Mouse (Mus musculus) kidney, embryonic 16.5 days (tissue): ENCODE data around the gene Aipl1. TPM values are rescaled to one million over a fixed set of nuclear protein-coding genes. Genes with fewer than 3 reads are reported as not detected.

Experiments used
- ATAC-seq: fragments of 200-750 bp; cut with Nextera tagmentation; 2 replicates; pipeline ENCODE4 v1.8.0; 2017; ENCODE audit warnings: moderate TSS enrichment; ENCODE audit not compliant: low FRiP score, low TSS enrichment
- H3K27ac ChIP-seq: fragments of 300-500 bp; sonication (generic); 2 replicates; pipeline ENCODE4 v1.5.1; 2014; ENCODE audit warnings: low read length
- H3K27me3 ChIP-seq: fragments of 300-500 bp; sonication (generic); 2 replicates; pipeline ENCODE4 v1.6.1; 2014; ENCODE audit warnings: low read length, control low read depth, mixed read lengths; ENCODE audit not compliant: insufficient read depth
- H3K36me3 ChIP-seq: fragments of 300-500 bp; sonication (generic); 2 replicates; pipeline ENCODE4 v1.6.1; 2014; ENCODE audit warnings: low read length, control low read depth, mixed read lengths; ENCODE audit not compliant: insufficient read depth
- H3K4me1 ChIP-seq: fragments of 300-500 bp; sonication (generic); 2 replicates; pipeline ENCODE4 v1.6.1; 2014; ENCODE audit warnings: low read length, control low read depth, mixed read lengths; ENCODE audit not compliant: insufficient read depth
- H3K4me2 ChIP-seq: fragments of 300-500 bp; sonication (generic); replicated peaks from 2 replicates; pipeline ENCODE4 v1.6.1; 2014; ENCODE audit warnings: low read depth, low read length
- H3K4me3 ChIP-seq: fragments of 300-500 bp; sonication (generic); 2 replicates; pipeline ENCODE4 v1.5.1; 2014; ENCODE audit warnings: mild to moderate bottlenecking, low read length
- H3K9ac ChIP-seq: fragments of 300-500 bp; sonication (generic); replicated peaks from 2 replicates; pipeline ENCODE4 v1.6.1; 2014; ENCODE audit warnings: low read length
- H3K9me3 ChIP-seq: fragments of 300-500 bp; sonication (generic); 2 replicates; pipeline ENCODE4 v1.6.1; 2016; ENCODE audit warnings: low read length, control low read depth
- WGBS: fragments of 180-500 bp; shearing (Covaris S2); extraction: QIAGEN DNeasy Blood & Tissue Kit; methylation state at CpG from one replicate; pipeline ENCODE4 v1.1.7; 2014; 5-methylcytosine and 5-hydroxymethylcytosine counted together
- polyA plus RNA-seq: library from polyadenylated mRNA; unstranded; fragments of >200 nt; fragmentation: Nextera tagmentation; extraction: Ambion mirVana; gene quantifications from 2 replicates; pipeline ENCODE4 v1.2.1, GENCODE M21; 2015

Aipl1 gene
- polyA plus RNA-seq, 1 experiment from 2014 or later, result 0.39 TPM

DNA sequence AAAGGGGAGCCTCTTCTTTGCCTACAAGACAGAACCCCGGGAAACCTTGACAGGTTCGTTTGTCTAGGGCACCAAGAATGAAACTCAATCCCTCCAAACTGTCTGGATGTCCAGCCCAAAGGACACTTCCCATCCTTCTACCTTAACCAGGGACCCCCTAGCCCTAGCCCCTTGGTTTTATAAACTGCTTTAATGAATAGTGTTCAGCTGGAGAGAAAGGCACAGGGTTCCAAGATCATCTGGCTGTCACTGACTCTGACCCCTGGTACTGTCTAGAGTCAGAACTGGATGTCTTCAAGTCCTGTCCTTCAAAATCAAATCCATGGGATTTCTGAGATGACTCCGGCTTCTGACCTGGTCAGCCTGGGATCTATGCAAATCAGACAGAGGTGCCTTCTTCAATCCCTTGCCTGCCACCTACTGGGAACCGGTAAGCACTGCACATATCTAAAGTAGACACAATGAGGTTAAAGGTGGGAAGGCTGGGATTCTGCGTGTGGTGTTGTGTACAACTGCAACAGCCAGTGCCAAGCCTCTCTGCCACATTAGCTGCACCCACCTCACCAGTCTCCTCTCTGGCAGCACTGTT lies 13.0 kb downstream of the Aipl1 start:
- no peaks in the 10 kb centered on the region for H3K36me3 ChIP-seq
- no peak overlapping the region for H3K27ac ChIP-seq
- H3K4me2 ChIP-seq, result no peak overlapping the region
- H3K9ac ChIP-seq, result no peak overlapping the region
- WGBS, result 16% methylated on average over 5 of the region's 5 CpGs
- peaks cover 7% of the 10 kb centered on the region for H3K27me3 ChIP-seq
- H3K9me3 ChIP-seq, result no peaks in the 10 kb centered on the region
- peaks cover 6% of the 10 kb centered on the region; the same call in 1 of the 2 replicates for H3K4me1 ChIP-seq
- ATAC-seq, result peak; percentile 27; the same call in 1 of the 2 replicates
- no peak overlapping the region for H3K4me3 ChIP-seq

DNA sequence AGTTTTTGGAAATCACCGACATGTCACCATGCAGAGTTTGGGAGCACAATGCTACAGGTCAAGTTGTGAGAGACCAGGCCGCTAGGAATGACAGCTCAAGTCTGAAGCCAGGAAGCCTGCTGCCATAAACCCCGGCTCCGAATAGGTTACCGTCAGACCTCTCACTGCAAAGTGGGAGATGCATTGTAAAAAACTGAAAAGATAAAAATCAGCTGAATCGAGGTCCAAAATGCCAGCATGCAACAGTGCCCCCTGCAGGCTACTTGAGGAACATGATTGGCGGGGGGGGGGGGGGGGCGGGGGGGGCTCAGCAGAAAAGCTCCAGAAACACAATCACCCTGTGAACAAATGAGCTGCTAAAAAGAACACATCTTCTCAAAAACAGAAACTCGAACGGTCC lies 13.7 kb downstream of the Aipl1 start:
- 25% methylated on average over 9 of the region's 10 CpGs for WGBS
- ATAC-seq, result no peak
- H3K36me3 ChIP-seq, result no peaks in the 10 kb centered on the region
- peaks cover 6% of the 10 kb centered on the region; the same call in 1 of the 2 replicates for H3K4me1 ChIP-seq
- no peak overlapping the region for H3K4me2 ChIP-seq
- H3K9ac ChIP-seq, result no peak overlapping the region
- peaks cover 6% of the 10 kb centered on the region for H3K27me3 ChIP-seq
- H3K9me3 ChIP-seq, result no peaks in the 10 kb centered on the region
- H3K4me3 ChIP-seq, result no peak overlapping the region
- H3K27ac ChIP-seq, result no peak overlapping the region

DNA sequence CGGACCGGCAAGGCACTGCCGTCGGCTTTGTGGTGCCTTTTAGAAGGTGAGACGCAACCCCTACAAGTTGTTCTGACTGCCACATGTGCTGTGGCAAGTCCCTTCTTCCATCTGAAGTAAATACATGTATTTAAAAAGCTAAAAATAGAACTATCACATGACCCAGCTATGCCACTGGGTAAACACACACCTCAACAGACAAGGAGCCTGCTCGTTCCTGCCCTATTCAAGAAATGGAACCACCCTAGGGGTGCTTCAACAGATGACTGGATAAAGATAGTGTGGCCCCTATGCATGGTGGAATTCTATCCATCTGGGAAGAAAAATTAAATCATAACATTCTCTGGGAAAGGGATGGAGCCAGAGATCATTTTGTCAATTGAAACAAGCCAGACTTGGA lies 14.5 kb downstream of the Aipl1 start:
- WGBS, result 85% methylated on average over 6 of the region's 6 CpGs
- Histone ChIP-seq H3K36me3 (no peaks in the 10 kb centered on the region), H3K4me2 (no peak overlapping the region), H3K27me3 (peaks cover 6% of the 10 kb centered on the region; the same call in 1 of the 2 replicates), H3K9me3 (no peaks in the 10 kb centered on the region), H3K27ac (no peak overlapping the region), H3K4me1 (peaks cover 6% of the 10 kb centered on the region; the same call in 1 of the 2 replicates), H3K9ac (no peak overlapping the region), H3K4me3 (no peak overlapping the region)
- ATAC-seq, result no peak

DNA sequence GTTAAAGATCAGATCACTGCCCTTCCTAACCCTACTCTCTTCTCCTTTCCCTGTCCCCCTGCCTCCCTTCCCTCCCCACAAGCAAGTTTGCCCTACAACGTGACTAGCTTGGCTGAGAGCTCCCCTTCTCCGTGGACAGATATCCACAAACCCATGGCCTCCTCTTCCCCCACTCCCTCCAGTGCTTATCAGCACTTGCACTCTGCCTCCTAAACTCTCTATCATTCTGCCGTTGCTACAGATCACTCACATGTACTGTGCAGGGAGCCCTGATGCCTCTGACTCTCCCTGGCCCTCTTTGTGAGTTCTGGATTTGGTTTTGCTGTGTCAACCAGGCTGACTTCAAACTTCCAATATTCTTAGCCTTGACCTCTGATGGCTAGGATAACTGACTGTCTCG lies 16.3 kb downstream of the Aipl1 start:
- 70% methylated on average over 4 of the region's 4 CpGs for WGBS
- Histone ChIP-seq H3K4me1 (peaks cover 6% of the 10 kb centered on the region; the same call in 1 of the 2 replicates), H3K9ac (no peak overlapping the region), H3K9me3 (no peaks in the 10 kb centered on the region), H3K4me2 (no peak overlapping the region), H3K4me3 (no peak overlapping the region), H3K36me3 (no peaks in the 10 kb centered on the region), H3K27ac (no peak overlapping the region), H3K27me3 (peaks cover 6% of the 10 kb centered on the region; the same call in 1 of the 2 replicates)
- ATAC-seq, result no peak

DNA sequence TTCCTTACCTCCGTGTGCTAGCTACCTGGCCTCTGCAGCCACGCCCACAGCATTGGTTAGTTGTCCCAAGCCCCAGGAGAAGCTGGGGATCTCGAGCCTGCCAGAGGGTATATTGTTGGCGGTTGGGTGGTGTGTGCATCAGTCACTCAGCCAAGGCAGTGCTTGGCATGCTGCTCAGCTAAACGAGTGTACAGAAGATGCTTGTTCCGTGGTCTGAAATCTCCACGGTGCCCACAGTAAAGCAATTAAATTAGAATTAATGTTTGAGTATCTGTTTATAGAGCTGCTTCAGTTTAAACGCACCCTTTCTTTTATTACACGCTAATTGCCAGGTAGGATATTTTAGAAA lies 20.1 kb downstream of the Aipl1 start:
- ATAC-seq, result no peak
- Histone ChIP-seq H3K9ac (no peak overlapping the region), H3K36me3 (no peaks in the 10 kb centered on the region), H3K4me2 (no peak overlapping the region), H3K27me3 (0 out of 2 replicates have a peak, but pooled peaks cover 6% of the 10 kb centered on the region), H3K4me1 (no peaks in the 10 kb centered on the region), H3K9me3 (no peaks in the 10 kb centered on the region), H3K27ac (no peak overlapping the region), H3K4me3 (no peak overlapping the region)
- WGBS, result 73% methylated on average over 9 of the region's 9 CpGs

DNA sequence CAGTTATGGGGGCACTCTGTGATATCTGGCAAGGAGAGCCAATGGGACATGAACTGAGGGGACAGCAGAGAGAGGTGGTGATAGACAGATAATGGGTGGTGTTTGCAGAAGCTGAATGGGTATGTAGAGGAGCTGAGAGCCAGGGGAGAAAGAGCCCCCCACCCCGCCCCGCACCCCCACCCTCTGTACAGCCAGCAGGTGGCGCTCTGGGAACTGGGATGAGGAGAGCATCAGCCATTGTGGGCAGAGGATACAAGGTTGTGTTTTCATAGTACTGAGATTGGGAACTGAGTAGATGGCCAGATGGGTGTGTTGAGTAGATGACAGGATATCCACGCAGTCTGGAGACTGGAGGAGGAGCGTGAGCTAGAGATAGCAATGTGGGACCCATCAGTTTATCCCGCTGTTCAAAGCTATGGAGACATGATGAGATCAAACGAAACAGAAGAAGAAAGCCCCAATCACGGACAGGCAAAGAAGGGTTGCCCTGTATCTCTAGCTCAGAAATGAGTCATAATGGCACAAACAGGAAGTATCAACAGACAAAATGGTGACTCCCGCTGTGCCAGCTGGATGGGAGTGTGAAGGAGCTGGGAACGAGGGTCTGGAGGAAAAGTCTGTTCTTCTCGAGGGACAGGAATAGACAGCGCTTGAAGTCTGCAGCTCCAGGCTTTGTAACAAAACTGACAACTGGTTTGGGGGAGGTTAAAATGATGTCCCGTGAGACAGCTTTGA lies 20.6 kb downstream of the Aipl1 start:
- no peaks in the 10 kb centered on the region for H3K4me1 ChIP-seq
- no peak for ATAC-seq
- H3K4me3 ChIP-seq, result no peak overlapping the region
- no peaks in the 10 kb centered on the region for H3K36me3 ChIP-seq
- 83% methylated on average over 13 of the region's 13 CpGs for WGBS
- H3K9ac ChIP-seq, result no peak overlapping the region
- H3K27ac ChIP-seq, result no peak overlapping the region
- 0 out of 2 replicates have a peak, but pooled peaks cover 6% of the 10 kb centered on the region for H3K27me3 ChIP-seq
- no peak overlapping the region for H3K4me2 ChIP-seq
- H3K9me3 ChIP-seq, result no peaks in the 10 kb centered on the region

DNA sequence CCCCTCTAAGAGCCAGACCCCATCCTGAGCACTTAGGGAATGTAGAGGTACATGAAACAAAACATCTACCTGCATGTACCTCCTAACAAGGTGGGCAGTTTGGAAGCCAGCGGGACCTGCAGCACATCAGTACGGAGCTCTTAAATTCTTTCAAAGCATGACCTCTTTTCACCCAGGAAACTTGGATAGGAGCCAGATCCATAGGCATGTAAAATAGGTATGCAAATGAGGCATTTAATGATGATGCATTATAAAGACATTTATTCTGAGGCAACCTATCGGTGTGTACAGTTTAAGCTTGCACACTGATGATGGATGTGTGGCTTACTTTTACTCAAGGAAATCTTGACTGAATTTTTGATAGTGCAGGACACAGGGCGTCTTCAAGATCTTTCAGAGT lies 22.6 kb downstream of the Aipl1 start:
- 80% methylated on average over 4 of the region's 4 CpGs for WGBS
- Histone ChIP-seq H3K36me3 (no peaks in the 10 kb centered on the region), H3K27ac (no peak overlapping the region), H3K9me3 (no peaks in the 10 kb centered on the region), H3K4me2 (no peak overlapping the region), H3K4me3 (no peak overlapping the region), H3K4me1 (no peaks in the 10 kb centered on the region), H3K27me3 (peaks cover 9% of the 10 kb centered on the region; the same call in 1 of the 2 replicates), H3K9ac (no peak overlapping the region)
- ATAC-seq, result no peak

DNA sequence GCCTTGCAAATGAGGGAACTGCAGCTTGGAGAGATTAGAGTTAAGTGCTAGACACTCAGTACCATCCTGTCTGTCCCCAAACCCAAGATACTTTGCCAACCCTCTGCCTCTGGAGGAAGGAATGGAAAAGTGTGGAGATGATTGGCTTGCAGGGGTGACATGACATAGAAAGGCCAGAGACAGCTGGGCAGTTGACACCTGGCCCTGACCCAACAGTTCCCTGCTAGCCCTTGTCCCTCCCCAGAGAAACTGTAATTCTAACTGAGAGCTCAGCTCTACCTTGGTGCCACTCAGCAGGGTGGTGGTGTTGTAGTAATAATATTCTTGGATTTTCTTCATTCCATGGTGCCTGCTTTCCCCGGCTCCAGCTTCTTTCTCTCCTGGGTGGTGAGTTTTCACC lies 25.4 kb downstream of the Aipl1 start:
- no peaks in the 10 kb centered on the region for H3K4me1 ChIP-seq
- H3K4me2 ChIP-seq, result no peak overlapping the region
- 86% methylated on average over 1 of the region's 1 CpGs for WGBS
- H3K27ac ChIP-seq, result no peak overlapping the region
- H3K4me3 ChIP-seq, result no peak overlapping the region
- no peaks in the 10 kb centered on the region for H3K9me3 ChIP-seq
- H3K9ac ChIP-seq, result no peak overlapping the region
- no peak for ATAC-seq
- H3K27me3 ChIP-seq, result peaks cover 5% of the 10 kb centered on the region; the same call in 1 of the 2 replicates
- H3K36me3 ChIP-seq, result no peaks in the 10 kb centered on the region

DNA sequence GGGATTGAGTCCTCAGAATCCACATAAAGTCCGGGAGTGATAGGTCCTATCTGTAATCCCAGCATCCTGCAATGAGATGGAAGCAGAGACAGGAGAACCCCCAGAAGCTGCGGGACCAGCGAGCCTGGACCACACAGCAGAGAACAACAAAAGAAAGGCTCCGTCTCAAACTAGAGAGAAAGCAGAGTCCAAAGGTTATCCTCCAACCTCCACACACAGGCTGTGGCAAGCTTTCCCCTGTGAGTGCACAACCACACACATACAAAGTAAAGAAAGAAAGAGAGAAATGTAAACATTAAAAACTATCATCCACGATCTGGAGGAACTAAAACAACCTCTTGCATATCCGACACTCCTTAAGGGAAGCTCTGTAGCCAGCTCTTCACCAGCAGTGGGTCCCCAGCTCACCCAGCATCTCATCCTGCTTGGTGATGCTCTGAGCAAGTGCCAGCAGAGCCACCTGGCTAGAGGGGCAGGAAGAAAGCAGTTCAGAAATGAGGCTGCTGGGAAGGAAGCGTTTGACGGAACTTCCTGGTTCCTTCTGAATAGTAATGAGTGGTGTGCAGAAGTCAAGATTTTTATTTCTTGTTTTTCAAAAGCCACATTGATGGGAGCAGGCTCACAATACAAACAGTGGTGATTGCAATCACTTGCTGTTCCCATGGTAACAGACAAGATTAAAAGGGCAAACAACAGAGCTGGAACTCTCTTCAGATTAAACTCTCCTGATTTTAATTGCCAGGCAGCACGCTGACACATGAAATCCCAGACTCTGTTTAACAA lies 26.2 kb downstream of the Aipl1 start:
- Histone ChIP-seq H3K27ac (no peak overlapping the region), H3K4me1 (no peaks in the 10 kb centered on the region), H3K4me3 (no peak overlapping the region), H3K4me2 (no peak overlapping the region), H3K36me3 (no peaks in the 10 kb centered on the region), H3K9ac (no peak overlapping the region), H3K9me3 (no peaks in the 10 kb centered on the region), H3K27me3 (peaks cover 5% of the 10 kb centered on the region; the same call in 1 of the 2 replicates)
- WGBS, result 53% methylated on average over 9 of the region's 9 CpGs
- ATAC-seq, result no peak
